Mouse (Mus musculus): ENCODE results near the gene Cdkn2aipnl. TPM values are rescaled to one million over a fixed set of nuclear protein-coding genes. Genes with fewer than 3 reads are reported as not detected.

Cdkn2aipnl gene
- polyA plus RNA-seq, 1 experiment from 2014 or later, result 128 TPM

GRCm38 (mm10) chr11:51935636-51936434 is 31.6 kb upstream of the Cdkn2aipnl start:
- DNase-seq (ENCODE audit: low spot score), result no peak
- H3K4me1 ChIP-seq, result peaks cover 10% of the 10 kb centered on the region; the same call in 1 of the 2 replicates
- no peaks in the 10 kb centered on the region for H3K27me3 ChIP-seq (replicated peaks; ENCODE audit: low read depth, poor library complexity, severe bottlenecking)
- no peaks in the 10 kb centered on the region for H3K9me3 ChIP-seq
- no peak overlapping the region for H3K27ac ChIP-seq (replicated peaks)
- 60% methylated on average over 5 of the region's 5 CpGs for WGBS
- no peak overlapping the region for H3K4me3 ChIP-seq
- H3K36me3 ChIP-seq (replicated peaks), result no peaks in the 10 kb centered on the region

DNA sequence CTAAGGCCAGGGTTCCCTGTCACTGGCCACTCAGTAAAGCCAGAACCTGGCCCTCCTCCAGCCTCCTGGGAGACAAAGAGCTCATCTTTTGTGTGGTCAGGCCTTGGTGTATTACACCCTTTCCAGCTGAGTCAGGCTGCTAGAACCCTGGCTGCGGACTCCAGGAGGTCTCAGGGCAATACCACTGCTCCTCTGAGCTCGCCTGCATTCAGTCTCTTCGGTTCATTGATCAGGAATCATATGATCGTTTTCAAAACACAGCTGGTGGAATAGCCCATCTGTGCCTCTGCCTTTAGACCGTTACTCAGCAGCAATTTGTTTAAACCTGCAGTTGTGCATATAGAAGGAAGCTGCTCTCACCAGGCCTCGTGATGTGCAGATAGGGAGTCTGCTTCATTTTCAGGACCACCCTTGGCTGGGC is 30.1 kb upstream of the Cdkn2aipnl start:
- H3K27ac ChIP-seq (replicated peaks), result no peak overlapping the region
- no peaks in the 10 kb centered on the region for H3K36me3 ChIP-seq (replicated peaks)
- peaks cover 10% of the 10 kb centered on the region; the same call in 1 of the 2 replicates for H3K4me1 ChIP-seq
- WGBS, result 76% methylated on average over 6 of the region's 6 CpGs
- no peaks in the 10 kb centered on the region for H3K9me3 ChIP-seq
- no peaks in the 10 kb centered on the region for H3K27me3 ChIP-seq (replicated peaks; ENCODE audit: low read depth, poor library complexity, severe bottlenecking)
- no peak overlapping the region for H3K4me3 ChIP-seq
- DNase-seq (ENCODE audit: low spot score), result no peak

- 80% methylated on average over 12 of the region's 12 CpGs for WGBS
- Histone ChIP-seq H3K27me3 (replicated peaks; ENCODE audit: low read depth, poor library complexity, severe bottlenecking) (0 out of 2 replicates have a peak, but pooled peaks cover 4% of the 10 kb centered on the region), H3K27ac (replicated peaks) (0 out of 2 replicates have a peak overlapping the region, but pooled peaks have one; percentile 5), H3K36me3 (replicated peaks) (no peaks in the 10 kb centered on the region), H3K4me1 (peaks cover 25% of the 10 kb centered on the region), H3K4me3 (no peak overlapping the region), H3K9me3 (no peaks in the 10 kb centered on the region)
- no peak for DNase-seq (ENCODE audit: low spot score)
Measured at GRCm38 (mm10) chr11:51938817-51939589, 28.5 kb upstream of the Cdkn2aipnl start.

DNA sequence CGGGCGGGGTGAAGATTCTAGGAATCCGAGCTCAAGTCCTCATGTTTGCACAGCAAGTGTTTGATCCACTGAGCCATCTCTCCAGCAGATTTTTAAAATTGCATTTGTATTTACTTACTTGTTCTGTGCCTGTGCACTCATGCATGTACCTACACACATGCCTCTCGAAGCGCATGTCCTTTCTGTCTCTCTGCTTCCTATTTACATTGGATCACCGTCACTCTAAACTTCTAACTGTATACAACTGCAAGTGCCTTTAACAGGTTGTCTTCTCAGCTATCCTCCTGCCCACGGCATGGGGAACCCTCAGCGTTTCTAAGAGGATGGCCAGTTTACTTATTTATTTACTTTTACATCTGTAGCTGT is 27.9 kb upstream of the Cdkn2aipnl start:
- H3K27ac ChIP-seq (replicated peaks), result no peak overlapping the region
- no peak for DNase-seq (ENCODE audit: low spot score)
- H3K4me1 ChIP-seq, result peaks cover 25% of the 10 kb centered on the region
- 84% methylated on average over 8 of the region's 8 CpGs for WGBS
- H3K9me3 ChIP-seq, result no peaks in the 10 kb centered on the region
- H3K4me3 ChIP-seq, result no peak overlapping the region
- no peaks in the 10 kb centered on the region for H3K36me3 ChIP-seq (replicated peaks)
- H3K27me3 ChIP-seq (replicated peaks; ENCODE audit: low read depth, poor library complexity, severe bottlenecking), result 0 out of 2 replicates have a peak, but pooled peaks cover 4% of the 10 kb centered on the region

GRCm38 (mm10) chr11:51940511-51940955 is 26.9 kb upstream of the Cdkn2aipnl start:
- Histone ChIP-seq H3K4me3 (no peak overlapping the region), H3K27ac (replicated peaks) (no peak overlapping the region), H3K27me3 (replicated peaks; ENCODE audit: low read depth, poor library complexity, severe bottlenecking) (0 out of 2 replicates have a peak, but pooled peaks cover 9% of the 10 kb centered on the region), H3K36me3 (replicated peaks) (no peaks in the 10 kb centered on the region), H3K9me3 (no peaks in the 10 kb centered on the region), H3K4me1 (peaks cover 32% of the 10 kb centered on the region)
- WGBS, result 73% methylated on average over 13 of the region's 13 CpGs
- DNase-seq (ENCODE audit: low spot score), result no peak

GRCm38 (mm10) chr11:51942602-51943499 is 24.6 kb upstream of the Cdkn2aipnl start:
- H3K9me3 ChIP-seq, result no peaks in the 10 kb centered on the region
- H3K27me3 ChIP-seq (replicated peaks; ENCODE audit: low read depth, poor library complexity, severe bottlenecking), result 0 out of 2 replicates have a peak, but pooled peaks cover 14% of the 10 kb centered on the region
- no peaks in the 10 kb centered on the region for H3K36me3 ChIP-seq (replicated peaks)
- 62% methylated on average over 15 of the region's 15 CpGs for WGBS
- DNase-seq (ENCODE audit: low spot score), result peak; percentile 56
- H3K27ac ChIP-seq (replicated peaks), result no peak overlapping the region
- peaks cover 37% of the 10 kb centered on the region for H3K4me1 ChIP-seq
- peak overlapping the region; percentile 3; the same call in 1 of the 2 replicates for H3K4me3 ChIP-seq

DNA sequence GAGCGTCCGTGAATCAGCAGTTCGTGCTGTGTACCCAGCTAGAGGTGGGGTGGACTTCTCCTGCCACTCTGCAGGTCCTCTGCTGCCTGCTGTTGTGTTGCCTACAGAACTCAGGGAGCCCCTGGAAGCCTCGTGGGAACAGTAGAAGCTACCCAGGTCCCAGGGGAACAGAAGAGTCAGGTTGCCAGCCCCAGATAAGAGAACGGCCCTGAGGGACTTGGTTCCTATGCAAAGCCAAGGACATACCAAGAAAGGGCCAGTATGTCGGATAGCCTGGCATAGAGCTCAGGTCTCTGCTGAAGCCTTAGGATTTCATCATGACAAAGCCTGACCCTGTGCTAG is 24.0 kb upstream of the Cdkn2aipnl start:
- Histone ChIP-seq H3K9me3 (no peaks in the 10 kb centered on the region), H3K36me3 (replicated peaks) (no peaks in the 10 kb centered on the region), H3K4me3 (peak overlapping the region; percentile 3; the same call in 1 of the 2 replicates), H3K27me3 (replicated peaks; ENCODE audit: low read depth, poor library complexity, severe bottlenecking) (0 out of 2 replicates have a peak, but pooled peaks cover 14% of the 10 kb centered on the region), H3K4me1 (peaks cover 37% of the 10 kb centered on the region), H3K27ac (replicated peaks) (no peak overlapping the region)
- 49% methylated on average over 6 of the region's 6 CpGs for WGBS
- no peak for DNase-seq (ENCODE audit: low spot score)

- H3K4me1 ChIP-seq, result peaks cover 32% of the 10 kb centered on the region
- no peak for DNase-seq (ENCODE audit: low spot score)
- H3K36me3 ChIP-seq (replicated peaks), result no peaks in the 10 kb centered on the region
- no peaks in the 10 kb centered on the region for H3K9me3 ChIP-seq
- H3K27ac ChIP-seq (replicated peaks), result no peak overlapping the region
- 0 out of 2 replicates have a peak, but pooled peaks cover 14% of the 10 kb centered on the region for H3K27me3 ChIP-seq (replicated peaks; ENCODE audit: low read depth, poor library complexity, severe bottlenecking)
- H3K4me3 ChIP-seq, result no peak overlapping the region
- WGBS, result 76% methylated on average over 3 of the region's 3 CpGs
Measured at GRCm38 (mm10) chr11:51944239-51944638, 23.2 kb upstream of the Cdkn2aipnl start.

DNA sequence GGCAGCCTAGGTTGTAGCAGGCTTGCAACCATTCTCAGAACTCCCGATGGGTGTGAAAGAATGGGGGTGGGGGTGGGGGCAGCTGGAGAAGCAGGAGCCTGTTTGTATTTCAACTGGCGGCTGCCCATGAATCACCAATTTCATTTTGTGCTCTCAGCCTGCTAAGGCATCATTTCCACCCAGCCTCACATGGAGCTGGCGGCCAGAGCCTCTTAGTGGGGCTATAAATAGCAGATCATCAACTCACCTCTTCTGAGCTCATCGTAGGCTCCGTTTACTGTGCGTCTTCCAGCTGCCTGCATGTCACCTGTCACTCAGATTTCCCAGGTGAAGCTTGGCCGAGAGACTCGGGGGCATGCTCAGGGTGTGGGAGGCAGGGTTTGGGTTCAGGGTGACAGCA is 21.9 kb upstream of the Cdkn2aipnl start:
- DNase-seq (ENCODE audit: low spot score), result no peak
- WGBS, result 48% methylated on average over 8 of the region's 8 CpGs
- peaks cover 28% of the 10 kb centered on the region for H3K4me1 ChIP-seq
- no peak overlapping the region for H3K4me3 ChIP-seq
- H3K36me3 ChIP-seq (replicated peaks), result no peaks in the 10 kb centered on the region
- 0 out of 2 replicates have a peak, but pooled peaks cover 14% of the 10 kb centered on the region for H3K27me3 ChIP-seq (replicated peaks; ENCODE audit: low read depth, poor library complexity, severe bottlenecking)
- no peak overlapping the region for H3K27ac ChIP-seq (replicated peaks)
- H3K9me3 ChIP-seq, result no peaks in the 10 kb centered on the region

- Histone ChIP-seq H3K27ac (replicated peaks) (no peak overlapping the region), H3K4me1 (peaks cover 26% of the 10 kb centered on the region), H3K9me3 (no peaks in the 10 kb centered on the region), H3K4me3 (no peak overlapping the region), H3K27me3 (replicated peaks; ENCODE audit: low read depth, poor library complexity, severe bottlenecking) (0 out of 2 replicates have a peak, but pooled peaks cover 14% of the 10 kb centered on the region), H3K36me3 (replicated peaks) (no peaks in the 10 kb centered on the region)
- DNase-seq (ENCODE audit: low spot score), result no peak
- WGBS, result 79% methylated on average over 6 of the region's 6 CpGs
Measured at GRCm38 (mm10) chr11:51946144-51946543, 21.3 kb upstream of the Cdkn2aipnl start.

- 83% methylated on average over 9 of the region's 9 CpGs for WGBS
- H3K27ac ChIP-seq (replicated peaks), result no peak overlapping the region
- H3K36me3 ChIP-seq (replicated peaks), result no peaks in the 10 kb centered on the region
- no peak overlapping the region for H3K4me3 ChIP-seq
- peaks cover 12% of the 10 kb centered on the region for H3K4me1 ChIP-seq
- H3K27me3 ChIP-seq (replicated peaks; ENCODE audit: low read depth, poor library complexity, severe bottlenecking), result 0 out of 2 replicates have a peak, but pooled peaks cover 10% of the 10 kb centered on the region
- H3K9me3 ChIP-seq, result no peaks in the 10 kb centered on the region
- DNase-seq (ENCODE audit: low spot score), result no peak
Measured at GRCm38 (mm10) chr11:51949155-51949840, 18.2 kb upstream of the Cdkn2aipnl start.
